Mouse (Mus musculus) G1E-ER4 (cell line): Measurements from ENCODE around the gene Slc6a18. TPM values are rescaled to one million over a fixed set of nuclear protein-coding genes. Genes with fewer than 3 reads are reported as not detected.

Source experiments
- GATA1 ChIP-seq: IDR thresholded peaks from one replicate; pipeline ENCODE4 v1.8.0; 2012; ENCODE audit warnings: low read length, inconsistent platforms
- polyA plus RNA-seq: library from polyadenylated mRNA; stranded (reverse); fragments of >175 nt; gene quantifications from 2 replicates; pipeline ENCODE4 v1.2.3, GENCODE M21; 2012

Slc6a18 gene
- polyA plus RNA-seq: not detected in 2 replicates

GRCm38 (mm10) chr13:73677853-73678252 lies at the start of gene Slc6a18:
TSS of gene Slc6a18 (minus strand) at chr13:73678023.
- TF ChIP-seq GATA1: no peak

GRCm38 (mm10) chr13:73725315-73725714 lies 47.5 kb upstream of the Slc6a18 start:
- no peak for TF ChIP-seq GATA1

- no peak for TF ChIP-seq GATA1
Measured at GRCm38 (mm10) chr13:73723081-73723668, 45.4 kb upstream of the Slc6a18 start.

GRCm38 (mm10) chr13:73720241-73720640 lies 42.4 kb upstream of the Slc6a18 start:
- no peak for TF ChIP-seq GATA1

- TF ChIP-seq GATA1: no peak
Measured at GRCm38 (mm10) chr13:73718225-73718624, 40.4 kb upstream of the Slc6a18 start.

- TF ChIP-seq GATA1: no peak
Measured at GRCm38 (mm10) chr13:73714020-73714419, 36.2 kb upstream of the Slc6a18 start.

- TF ChIP-seq GATA1: no peak
Measured at GRCm38 (mm10) chr13:73713204-73713603, 35.4 kb upstream of the Slc6a18 start.

GRCm38 (mm10) chr13:73712228-73712627 lies 34.4 kb upstream of the Slc6a18 start:
- no peak for TF ChIP-seq GATA1

- TF ChIP-seq GATA1: no peak
Measured at GRCm38 (mm10) chr13:73711803-73712202, 34.0 kb upstream of the Slc6a18 start.

GRCm38 (mm10) chr13:73711221-73711620 lies 33.4 kb upstream of the Slc6a18 start:
- no peak for TF ChIP-seq GATA1

GRCm38 (mm10) chr13:73709491-73709890 lies 31.7 kb upstream of the Slc6a18 start:
- no peak for TF ChIP-seq GATA1

- TF ChIP-seq GATA1: no peak
Measured at GRCm38 (mm10) chr13:73704694-73705325, 27.0 kb upstream of the Slc6a18 start, which contains the start of gene Slc6a19. TSS of gene Slc6a19 (minus strand) at chr13:73704865.

- no peak for TF ChIP-seq GATA1
Measured at GRCm38 (mm10) chr13:73702776-73703175, 25.0 kb upstream of the Slc6a18 start.

GRCm38 (mm10) chr13:73701161-73701883 lies 23.5 kb upstream of the Slc6a18 start:
- no peak for TF ChIP-seq GATA1

- TF ChIP-seq GATA1: no peak
Measured at GRCm38 (mm10) chr13:73700554-73700953, 22.7 kb upstream of the Slc6a18 start.

GRCm38 (mm10) chr13:73699714-73700113 lies 21.9 kb upstream of the Slc6a18 start:
- TF ChIP-seq GATA1: no peak
